Comparison of ENCODE assay signal across 11 mouse cellular contexts in the genomic region with DNA sequence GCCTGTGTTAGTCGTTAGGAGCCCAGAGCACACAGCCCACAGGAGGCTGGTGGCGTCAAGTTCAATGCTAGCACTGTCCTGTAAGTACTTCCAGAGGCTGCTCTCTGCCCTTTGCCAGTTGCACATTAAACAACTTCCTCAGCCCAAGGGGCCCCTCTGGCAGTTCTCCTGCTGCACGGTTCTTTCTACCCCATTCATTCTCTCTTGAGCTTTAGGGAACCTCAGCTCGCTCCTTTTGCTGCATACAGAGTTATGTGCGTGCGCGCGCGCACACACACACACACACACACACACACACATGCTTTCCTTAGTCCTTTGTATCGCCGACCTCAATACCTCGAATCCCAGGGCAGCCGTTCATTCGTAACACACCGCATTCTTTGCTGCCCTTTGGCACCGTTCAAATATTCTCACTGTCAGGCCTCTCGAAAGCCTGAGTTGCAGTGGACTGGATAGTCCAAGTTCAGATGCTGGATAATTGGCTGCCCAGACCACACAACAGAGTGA. TPM values are rescaled to one million over a fixed set of nuclear protein-coding genes. Genes with fewer than 3 reads are reported as not detected.
DNase-seq lines count a peak whose midpoint lies in the region; ATAC-seq and TF ChIP-seq lines count a peak whose summit lies in the region.
"Had no signal": no experiment of that assay in that cellular context is flagged by ENCODE, and none has a peak within 500 bp of the region (broad histone marks: within the 10 kb centered on the region; RNA-seq: fewer than 3 reads in every experiment).

No protein-coding gene starts in this region.

- ATAC-seq in forebrain, postnatal 0 days, result no peak
- peak; percentile 48; the same call in 1 of the 2 replicates for ATAC-seq in embryonic facial prominence, embryonic 12.5 days (ENCODE audit: insufficient number of reproducible peaks, insufficient read depth, low FRiP score, low TSS enrichment)
- ATAC-seq in midbrain, embryonic 16.5 days, result 0 out of 2 replicates have a peak, but pooled peaks have one; percentile 17

- no peaks in the 10 kb centered on the region for H3K9me3 ChIP-seq in forebrain, embryonic 10.5 days
- no peaks in the 10 kb centered on the region for H3K9me3 ChIP-seq in forebrain, postnatal 0 days (ENCODE audit: low read length)
- H3K9me3 ChIP-seq in embryonic facial prominence, embryonic 12.5 days, result no peaks in the 10 kb centered on the region
- no peaks in the 10 kb centered on the region for H3K9me3 ChIP-seq in midbrain, embryonic 16.5 days (replicated peaks; ENCODE audit: control insufficient read depth, low read length, poor library complexity, severe bottlenecking)
- H3K9me3 ChIP-seq: heart, embryonic 15.5 days had no signal

- H3K27ac ChIP-seq in forebrain, embryonic 10.5 days, result peak overlapping the region; percentile 9
- H3K27ac ChIP-seq in forebrain, postnatal 0 days (ENCODE audit: low read depth, low read length), result no peak overlapping the region
- peak overlapping the region; percentile 43; the same call in 1 of the 2 replicates for H3K27ac ChIP-seq in embryonic facial prominence, embryonic 12.5 days
- no peak overlapping the region for H3K27ac ChIP-seq in midbrain, embryonic 16.5 days (ENCODE audit: low read length)
- H3K27ac ChIP-seq: heart, embryonic 15.5 days had no signal

- H3K36me3 ChIP-seq in forebrain, embryonic 10.5 days (replicated peaks), result no peaks in the 10 kb centered on the region
- no peaks in the 10 kb centered on the region for H3K36me3 ChIP-seq in forebrain, postnatal 0 days (ENCODE audit: insufficient read depth)
- no peaks in the 10 kb centered on the region for H3K36me3 ChIP-seq in embryonic facial prominence, embryonic 12.5 days
- H3K36me3 ChIP-seq in midbrain, embryonic 16.5 days (ENCODE audit: control insufficient read depth, insufficient read depth, low read length), result no peaks in the 10 kb centered on the region
- H3K36me3 ChIP-seq: heart, embryonic 15.5 days had no signal

- H3K27me3 ChIP-seq in forebrain, embryonic 10.5 days (ENCODE audit: poor library complexity, severe bottlenecking), result no peaks in the 10 kb centered on the region
- H3K27me3 ChIP-seq in forebrain, postnatal 0 days (ENCODE audit: insufficient read depth, low read length), result no peaks in the 10 kb centered on the region
- no peaks in the 10 kb centered on the region for H3K27me3 ChIP-seq in embryonic facial prominence, embryonic 12.5 days
- no peaks in the 10 kb centered on the region for H3K27me3 ChIP-seq in midbrain, embryonic 16.5 days (ENCODE audit: control insufficient read depth, insufficient read depth, low read depth, low read length)
- H3K27me3 ChIP-seq: heart, embryonic 15.5 days had no signal

- no peak for TF ChIP-seq CTCF in forebrain, postnatal 0 days (IDR thresholded peaks at IDR 0.05; ENCODE audit: low read depth)

- H3K4me1 ChIP-seq in forebrain, embryonic 10.5 days, result peaks cover 36% of the 10 kb centered on the region
- H3K4me1 ChIP-seq in forebrain, postnatal 0 days (ENCODE audit: insufficient read depth), result no peaks in the 10 kb centered on the region
- H3K4me1 ChIP-seq in embryonic facial prominence, embryonic 12.5 days, result peaks cover 19% of the 10 kb centered on the region
- H3K4me1 ChIP-seq in midbrain, embryonic 16.5 days (ENCODE audit: control insufficient read depth, insufficient read depth, low read length), result peaks cover 6% of the 10 kb centered on the region

- no peak for DNase-seq in forebrain, embryonic 10.5 days (ENCODE audit: extremely low spot score, low spot score)
- DNase-seq in forebrain, postnatal 0 days, result no peak
- peak; percentile 73 for DNase-seq in kidney, adult 9 months
- DNase-seq in T-cell, adult 2 months (ENCODE audit: low spot score), result no peak
- no peak for DNase-seq in left cerebral cortex, adult 9 months (ENCODE audit: low spot score in 2 of 2)
- DNase-seq in cerebellum, adult 9-10 months, result no peak
- DNase-seq: cerebellum, postnatal 36 days had no signal

- H3K9ac ChIP-seq in forebrain, postnatal 0 days, result no peak overlapping the region
- H3K9ac ChIP-seq in embryonic facial prominence, embryonic 12.5 days, result peak overlapping the region; percentile 11; the same call in 1 of the 2 replicates
- H3K9ac ChIP-seq in midbrain, embryonic 16.5 days (ENCODE audit: low read depth, low read length), result no peak overlapping the region
- H3K9ac ChIP-seq: heart, embryonic 15.5 days had no signal

- WGBS in forebrain, embryonic 10.5 days, result 68% methylated on average over 17 of the region's 17 CpGs
- WGBS in forebrain, postnatal 0 days, result 32% methylated on average over 17 of the region's 17 CpGs
- WGBS in embryonic facial prominence, embryonic 12.5 days, result 39% methylated on average over 17 of the region's 17 CpGs
- 47% methylated on average over 17 of the region's 17 CpGs for WGBS in midbrain, embryonic 16.5 days

- no peak overlapping the region for H3K4me2 ChIP-seq in forebrain, postnatal 0 days (ENCODE audit: low read depth)
- 0 out of 2 replicates have a peak overlapping the region, but pooled peaks have one; percentile 16 for H3K4me2 ChIP-seq in embryonic facial prominence, embryonic 12.5 days (replicated peaks)
- no peak overlapping the region for H3K4me2 ChIP-seq in midbrain, embryonic 16.5 days (ENCODE audit: low read length)
- H3K4me2 ChIP-seq: heart, embryonic 15.5 days had no signal

- H3K4me3 ChIP-seq in forebrain, embryonic 10.5 days, result no peak overlapping the region
- no peak overlapping the region for H3K4me3 ChIP-seq in forebrain, postnatal 0 days (ENCODE audit: low read depth, low read length)
- no peak overlapping the region for H3K4me3 ChIP-seq in embryonic facial prominence, embryonic 12.5 days
- H3K4me3 ChIP-seq in midbrain, embryonic 16.5 days (ENCODE audit: low read depth, low read length), result no peak overlapping the region
- H3K4me3 ChIP-seq: heart, embryonic 15.5 days had no signal

RNA-seq across cellular contexts. Expression of a gene that starts 45.2 kb away (rescaled TPM):
- polyA plus RNA-seq in forebrain, embryonic 10.5 days (2016; fragmentation: Nextera tagmentation; extraction: Ambion mirVana), result 1.2 and 1.9 TPM in 2 replicates
- total RNA-seq in forebrain, postnatal 0 days (2014; rRNA removed), result 1.00 TPM in 1 of 2 replicates, not detected in the other
- 2.2 and 2.3 TPM in 2 replicates for polyA plus RNA-seq in forebrain, postnatal 0 days (2015; fragmentation: Nextera tagmentation; extraction: Ambion mirVana)
- 13.9 and 16.9 TPM in 2 replicates for polyA plus RNA-seq in embryonic facial prominence, embryonic 12.5 days (2016; fragmentation: Nextera tagmentation; extraction: Ambion mirVana)
- polyA plus RNA-seq in midbrain, embryonic 16.5 days (2015; fragmentation: Nextera tagmentation; extraction: Ambion mirVana), result 0.67 and 1.6 TPM in 2 replicates
- polyA plus RNA-seq: liver, embryonic 16.5 days had no signal

Comparison
In these comparisons a context has a peak if more than half of its experiments do, and no peak if none do; other contexts are left out.
1. H3K27ac ChIP-seq: peak in forebrain, embryonic 10.5 days (single experiment) and embryonic facial prominence, embryonic 12.5 days (single experiment); none in forebrain, postnatal 0 days (single experiment) and midbrain, embryonic 16.5 days (single experiment).